Mouse (Mus musculus) forebrain, embryonic 15.5 days (tissue): ENCODE data around the gene Clk1. TPM values are rescaled to one million over a fixed set of nuclear protein-coding genes. Genes with fewer than 3 reads are reported as not detected.

Source experiments
- ATAC-seq: fragments of 200-750 bp; cut with Nextera tagmentation; replicated peaks from 2 replicates; pipeline ENCODE4 v1.8.0; 2017; ENCODE audit warnings: mild to moderate bottlenecking, moderate TSS enrichment, moderate library complexity
- H3K27ac ChIP-seq: fragments of 300-500 bp; sonication (generic); replicated peaks from 2 replicates; pipeline ENCODE4 v1.5.1; 2015; ENCODE audit warnings: mild to moderate bottlenecking, inconsistent platforms
- H3K27me3 ChIP-seq: fragments of 300-500 bp; sonication (generic); 2 replicates; pipeline ENCODE4 v1.6.1; 2015; ENCODE audit warnings: inconsistent platforms
- H3K36me3 ChIP-seq: fragments of 300-500 bp; sonication (generic); 2 replicates; pipeline ENCODE4 v1.6.1; 2015; ENCODE audit warnings: mild to moderate bottlenecking, inconsistent platforms
- H3K4me1 ChIP-seq: fragments of 300-500 bp; sonication (generic); 2 replicates; pipeline ENCODE4 v1.6.1; 2015; ENCODE audit warnings: inconsistent platforms
- H3K4me2 ChIP-seq: fragments of 300-500 bp; sonication (generic); replicated peaks from 2 replicates; pipeline ENCODE4 v1.6.1; 2015; ENCODE audit warnings: mild to moderate bottlenecking, inconsistent platforms
- H3K4me3 ChIP-seq: fragments of 300-500 bp; sonication (generic); 2 replicates; pipeline ENCODE4 v1.5.1; 2015; ENCODE audit warnings: mild to moderate bottlenecking, inconsistent platforms
- H3K9ac ChIP-seq: fragments of 300-500 bp; sonication (generic); replicated peaks from 2 replicates; pipeline ENCODE4 v1.6.1; 2015; ENCODE audit warnings: mild to moderate bottlenecking, inconsistent platforms
- H3K9me3 ChIP-seq: fragments of 300-500 bp; sonication (generic); 2 replicates; pipeline ENCODE4 v1.6.1; 2016; ENCODE audit warnings: inconsistent platforms
- WGBS: fragments of 180-500 bp; shearing (Covaris S2); methylation state at CpG from one replicate; pipeline ENCODE4 v1.1.7; 2015; ENCODE audit warnings: mixed read lengths; 5-methylcytosine and 5-hydroxymethylcytosine counted together
- polyA plus RNA-seq: library from polyadenylated mRNA; unstranded; fragments of >200 nt; fragmentation: Nextera tagmentation; extraction: Ambion mirVana; gene quantifications from 2 replicates; pipeline ENCODE4 v1.2.1, GENCODE M21; 2015

The Clk1 gene
- polyA plus RNA-seq, 1 experiment from 2014 or later, result 181 TPM

DNA sequence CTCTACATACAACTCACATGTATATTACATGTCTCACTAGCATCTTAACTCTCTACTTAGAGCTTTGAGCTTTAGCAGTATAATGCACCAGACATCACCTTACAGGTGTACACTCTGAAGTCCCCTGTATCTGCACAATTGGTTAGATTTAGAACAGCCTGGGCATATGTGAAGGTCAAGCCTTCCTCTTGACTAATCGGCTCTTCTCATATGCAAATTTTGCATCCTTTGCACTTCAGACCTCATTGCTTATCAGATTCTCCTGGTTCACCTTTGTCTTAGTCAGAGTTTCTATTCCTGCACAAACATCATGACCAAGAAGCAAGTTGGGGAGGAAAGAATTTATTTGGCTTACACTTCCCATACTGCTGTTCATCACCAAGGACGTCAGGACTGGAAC lies 54.1 kb downstream of the Clk1 start:
- H3K27me3 ChIP-seq, result no peaks in the 10 kb centered on the region
- H3K27ac ChIP-seq, result no peak overlapping the region
- WGBS, result 74% methylated on average over 2 of the region's 2 CpGs
- H3K9ac ChIP-seq, result no peak overlapping the region
- H3K9me3 ChIP-seq, result no peaks in the 10 kb centered on the region
- no peak overlapping the region for H3K4me3 ChIP-seq
- ATAC-seq, result no peak
- H3K36me3 ChIP-seq, result no peaks in the 10 kb centered on the region
- H3K4me1 ChIP-seq, result no peaks in the 10 kb centered on the region
- H3K4me2 ChIP-seq, result no peak overlapping the region

DNA sequence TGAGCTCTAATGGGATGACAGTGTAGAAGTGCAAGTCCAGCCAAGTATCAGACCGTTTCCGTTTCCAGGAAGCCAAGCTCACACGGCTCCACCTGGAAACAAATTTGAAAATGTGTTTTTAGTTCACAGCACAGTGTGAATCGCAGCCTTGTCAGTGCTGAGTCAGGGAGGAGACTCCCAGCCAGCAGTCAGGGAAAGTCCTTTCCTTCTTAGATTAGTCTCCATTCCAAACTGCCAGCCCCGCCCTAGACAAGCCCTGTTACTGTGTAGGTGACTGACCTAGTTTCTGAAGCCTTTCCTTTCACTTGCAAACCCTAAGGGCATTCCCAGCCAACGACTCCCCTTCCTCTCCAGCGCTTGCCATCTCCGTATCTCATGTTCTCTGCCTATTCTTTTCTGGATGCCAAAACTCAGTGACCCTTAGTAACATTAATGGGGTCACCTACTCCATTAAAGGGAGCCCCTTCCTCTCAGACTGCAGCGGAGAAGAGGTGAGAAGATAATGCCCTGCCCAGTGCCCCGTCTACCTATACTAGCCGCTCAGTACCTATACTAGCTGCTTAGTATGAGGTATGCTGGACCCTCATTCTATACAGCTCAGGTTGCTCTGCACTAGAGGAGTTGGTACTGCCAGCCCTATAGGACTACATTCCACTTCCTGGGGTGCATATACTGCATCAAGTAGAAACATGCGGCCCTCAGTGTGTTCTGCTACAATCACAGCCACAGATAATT lies 57.0 kb downstream of the Clk1 start:
- H3K27me3 ChIP-seq, result no peaks in the 10 kb centered on the region

DNA sequence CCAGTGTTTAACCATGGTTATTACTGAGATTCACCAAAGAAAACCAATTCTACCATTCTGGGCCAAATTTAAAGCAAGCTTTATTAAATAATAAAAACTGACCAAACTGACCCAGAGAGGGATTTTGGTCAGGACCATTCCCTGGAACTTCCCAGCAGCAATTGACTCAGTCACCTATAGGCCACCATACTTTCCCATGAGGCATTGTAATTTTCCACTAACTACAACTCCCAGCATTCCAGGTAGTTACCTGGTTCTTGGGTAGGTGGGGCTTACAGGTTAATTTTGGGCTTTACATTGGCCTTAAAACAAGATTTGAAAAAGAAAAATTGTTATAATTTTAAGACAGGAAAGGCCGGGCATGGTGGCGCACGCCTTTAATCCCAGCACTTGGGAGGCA lies 58.0 kb downstream of the Clk1 start:
- Histone ChIP-seq H3K9ac (no peak overlapping the region), H3K4me2 (no peak overlapping the region), H3K36me3 (no peaks in the 10 kb centered on the region), H3K27ac (no peak overlapping the region), H3K9me3 (no peaks in the 10 kb centered on the region), H3K27me3 (no peaks in the 10 kb centered on the region), H3K4me1 (no peaks in the 10 kb centered on the region), H3K4me3 (no peak overlapping the region)
- 93% methylated on average over 3 of the region's 3 CpGs for WGBS
- no peak for ATAC-seq

More for the DNA sequence above, 57.0 kb downstream of the Clk1 start:
- H3K36me3 ChIP-seq, result no peaks in the 10 kb centered on the region
- ATAC-seq, result no peak
- H3K9me3 ChIP-seq, result no peaks in the 10 kb centered on the region
- H3K4me3 ChIP-seq, result no peak overlapping the region
- no peaks in the 10 kb centered on the region for H3K4me1 ChIP-seq
- H3K9ac ChIP-seq, result no peak overlapping the region
- WGBS, result 86% methylated on average over 12 of the region's 12 CpGs
- H3K27ac ChIP-seq, result no peak overlapping the region
- H3K4me2 ChIP-seq, result no peak overlapping the region

DNA sequence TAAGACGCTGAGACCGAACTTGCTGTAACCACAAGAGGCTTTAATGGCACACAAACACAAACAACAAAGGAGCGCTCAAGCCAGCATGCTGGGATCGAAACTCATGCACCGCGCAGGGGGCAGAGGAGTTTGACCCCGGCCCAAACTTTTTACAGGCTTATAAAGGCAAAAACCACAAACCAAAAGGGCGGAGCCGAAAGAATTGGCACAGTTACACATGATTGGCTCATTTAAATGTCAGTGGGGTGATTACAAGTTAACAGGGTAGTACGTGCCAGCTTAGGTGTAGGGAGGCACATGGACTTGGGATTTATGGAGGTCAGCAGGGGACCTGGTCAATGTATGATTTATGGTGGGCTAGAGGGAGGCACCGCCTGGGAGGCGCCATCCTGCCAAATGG lies 59.3 kb downstream of the Clk1 start:
- no peak for ATAC-seq
- WGBS, result 93% methylated on average over 12 of the region's 12 CpGs
- no peaks in the 10 kb centered on the region for H3K9me3 ChIP-seq
- no peak overlapping the region for H3K4me2 ChIP-seq
- no peak overlapping the region for H3K9ac ChIP-seq
- no peaks in the 10 kb centered on the region for H3K36me3 ChIP-seq
- H3K4me3 ChIP-seq, result no peak overlapping the region
- H3K4me1 ChIP-seq, result no peaks in the 10 kb centered on the region
- H3K27ac ChIP-seq, result no peak overlapping the region
- no peaks in the 10 kb centered on the region for H3K27me3 ChIP-seq

DNA sequence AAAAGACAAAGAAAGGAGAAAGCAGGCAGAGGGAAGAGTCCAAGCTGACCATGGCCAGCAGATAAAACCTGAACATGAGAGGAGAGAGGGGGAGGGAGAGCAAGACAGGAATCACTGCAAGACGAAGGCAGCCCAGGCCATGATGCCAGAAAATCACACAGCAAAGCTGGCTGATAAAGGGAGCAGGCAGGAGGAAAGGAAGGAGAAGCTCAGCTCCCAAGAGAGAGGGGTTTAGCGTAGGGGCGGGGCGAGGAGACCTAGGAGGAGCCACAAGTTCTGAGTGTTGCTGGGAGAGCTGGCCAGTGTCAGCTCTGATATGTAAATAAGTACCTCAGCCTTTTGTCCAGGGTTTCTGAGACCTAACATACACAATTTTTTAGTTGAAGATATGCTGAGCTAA lies 61.6 kb downstream of the Clk1 start:
- H3K36me3 ChIP-seq, result no peaks in the 10 kb centered on the region
- no peaks in the 10 kb centered on the region for H3K4me1 ChIP-seq
- H3K9ac ChIP-seq, result no peak overlapping the region
- no peak overlapping the region for H3K4me2 ChIP-seq
- H3K27ac ChIP-seq, result no peak overlapping the region
- no peaks in the 10 kb centered on the region for H3K27me3 ChIP-seq
- WGBS, result 67% methylated on average over 4 of the region's 4 CpGs
- no peak for ATAC-seq
- no peaks in the 10 kb centered on the region for H3K9me3 ChIP-seq
- no peak overlapping the region for H3K4me3 ChIP-seq

Other genes starting within 250 kb of the Clk1 start
- 1.1 and 1.3 TPM in 2 replicates for gene Aox4, start 213.7 kb downstream of the Clk1 start, polyA plus RNA-seq
- gene Aox2, start 145.7 kb downstream of the Clk1 start, polyA plus RNA-seq, result not detected in 2 replicates
- gene Bzw1, start 31.2 kb downstream of the Clk1 start, polyA plus RNA-seq, result 381 and 396 TPM in 2 replicates
- gene Nif3l1, start 21.1 kb upstream of the Clk1 start, polyA plus RNA-seq, result 63.4 and 65.4 TPM in 2 replicates
- gene Ppil3, start 21.4 kb upstream of the Clk1 start, polyA plus RNA-seq, result 49.2 and 53.0 TPM in 2 replicates
- 30.5 and 32.9 TPM in 2 replicates for gene Orc2, start 81.0 kb upstream of the Clk1 start, polyA plus RNA-seq
- gene Fam126b, start 162.3 kb upstream of the Clk1 start, polyA plus RNA-seq, result 13.2 and 13.7 TPM in 2 replicates
- 168 and 183 TPM in 2 replicates for gene Ndufb3, start 162.3 kb upstream of the Clk1 start, polyA plus RNA-seq